Mouse (Mus musculus) megakaryocyte, adult 5-6 weeks (primary cell): ENCODE measurements at regions not wholly inside any gene's neighbourhood (a gene's known extent, or its start where the extent isn't known, plus 50 kb on each side); places are given as distances from the start of the nearest gene placed in this dataset.

Experiments
- ATAC-seq: 2 replicates; pipeline ENCODE4 v1.8.0; 2016; ENCODE audit warnings: mild to moderate bottlenecking, inconsistent platforms; ENCODE audit not compliant: poor library complexity, severe bottlenecking

DNA sequence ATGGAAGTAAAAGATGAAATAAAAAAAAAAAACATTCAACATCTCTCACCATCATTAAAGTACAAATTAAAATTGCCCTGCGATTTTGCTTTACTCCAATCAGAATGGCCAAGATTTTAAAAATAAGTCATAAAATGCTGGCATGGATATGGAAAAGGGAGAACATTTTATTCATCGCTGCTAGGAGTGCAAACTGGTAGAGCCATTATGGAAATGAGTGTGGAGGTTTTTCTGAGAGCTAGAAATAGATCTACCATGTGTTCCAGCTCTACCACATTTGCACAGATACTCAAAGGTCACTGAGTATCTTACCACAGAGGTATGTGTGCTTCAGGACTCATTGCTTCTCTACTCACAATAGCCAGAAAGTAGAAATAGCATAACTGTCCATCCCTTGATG, 129.0 kb upstream of the Ift57 start:
- no peak for ATAC-seq

DNA sequence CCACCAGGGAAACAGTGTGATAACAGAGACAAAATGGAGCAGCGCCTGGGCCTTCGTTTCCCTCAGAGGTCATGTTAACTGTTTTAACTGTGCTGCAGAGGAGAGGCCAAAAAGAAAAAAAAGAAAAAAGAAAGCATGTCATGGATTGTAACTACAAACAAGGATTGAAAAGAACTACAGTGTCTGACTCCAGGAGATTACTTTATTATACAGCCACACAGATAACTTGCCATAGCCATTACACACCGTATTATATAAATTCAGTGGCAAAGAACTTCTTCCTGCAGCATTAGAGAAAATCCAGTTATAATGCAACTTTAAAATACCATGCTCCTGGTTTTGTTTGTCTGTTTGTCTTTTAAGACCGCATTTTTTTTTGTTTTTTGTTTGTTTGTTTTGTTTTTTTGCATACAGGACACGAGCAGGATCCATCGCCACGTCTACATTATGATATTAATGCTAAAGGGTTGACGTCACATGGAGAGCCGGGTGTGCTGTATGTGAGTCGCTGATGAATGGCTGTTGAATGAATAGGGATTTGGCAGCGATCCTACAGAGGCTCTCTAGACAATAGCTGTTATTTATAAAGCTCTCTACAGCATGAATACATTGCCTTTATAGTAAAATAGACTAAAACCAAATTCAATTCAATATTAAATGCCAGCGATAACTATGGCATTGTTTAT, 126.4 kb upstream of the Ift57 start:
- ATAC-seq = no peak

GRCm38 (mm10) chr16:49573171-49573517, 125.9 kb upstream of the Ift57 start:
- no peak for ATAC-seq

GRCm38 (mm10) chr16:49578976-49579375, 120.1 kb upstream of the Ift57 start:
- no peak for ATAC-seq

GRCm38 (mm10) chr16:49580708-49581107, 118.3 kb upstream of the Ift57 start:
- no peak for ATAC-seq

- no peak for ATAC-seq
Measured at GRCm38 (mm10) chr16:49606500-49606899, 92.5 kb upstream of the Ift57 start.

DNA sequence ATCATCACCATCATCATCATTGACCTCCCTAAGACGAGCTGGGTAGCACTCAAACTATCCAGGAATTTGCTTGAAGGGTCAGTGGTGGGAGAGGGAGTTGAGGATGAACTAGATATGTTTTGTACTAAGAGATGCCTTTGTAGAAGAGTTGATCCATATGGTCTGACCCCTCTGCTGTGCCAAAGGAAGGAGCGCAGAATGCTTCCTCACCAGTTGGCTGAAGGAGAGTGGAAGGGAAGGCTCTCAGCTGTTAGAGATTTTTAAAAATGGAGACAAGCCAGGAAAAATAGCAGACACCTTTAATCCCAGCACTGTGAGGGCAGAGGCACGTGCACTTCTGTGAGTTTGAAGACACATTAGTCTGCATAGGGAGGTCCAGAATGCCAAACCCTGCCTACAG, 84.2 kb upstream of the Ift57 start:
- no peak for ATAC-seq

GRCm38 (mm10) chr16:49615342-49616020, 83.6 kb upstream of the Ift57 start:
- ATAC-seq = no peak

DNA sequence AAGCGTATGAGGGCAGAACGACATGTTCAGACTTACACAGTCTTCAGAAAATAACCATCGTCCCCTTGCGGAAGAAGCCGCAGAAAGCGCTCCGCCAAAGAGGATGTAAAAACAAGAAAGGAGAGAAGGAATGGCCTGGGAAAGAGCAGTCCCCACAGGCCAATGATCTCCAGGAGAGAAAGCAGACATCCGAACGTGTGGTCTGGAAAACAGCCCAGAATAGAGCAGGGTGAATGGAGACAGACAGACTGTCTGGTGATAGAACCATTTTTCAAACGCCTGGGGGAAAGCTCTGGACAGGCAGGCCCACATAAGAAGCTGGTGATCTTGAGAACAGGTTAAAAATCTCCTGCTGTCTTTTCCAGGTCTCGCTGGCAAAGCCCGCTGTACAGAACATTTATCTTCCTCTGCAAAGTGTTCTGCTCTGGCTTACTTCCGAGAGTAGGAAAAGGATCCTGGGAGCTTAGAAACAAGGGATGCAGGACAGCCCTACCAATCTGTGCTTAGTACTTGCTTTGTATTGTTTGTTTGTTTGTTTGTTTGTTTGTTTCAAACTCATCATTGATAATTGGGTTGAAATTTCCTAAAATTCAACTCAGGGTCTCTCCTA, 82.7 kb upstream of the Ift57 start:
- no peak for ATAC-seq

- ATAC-seq = no peak
Measured at GRCm38 (mm10) chr16:49633502-49633901, 65.5 kb upstream of the Ift57 start.

DNA sequence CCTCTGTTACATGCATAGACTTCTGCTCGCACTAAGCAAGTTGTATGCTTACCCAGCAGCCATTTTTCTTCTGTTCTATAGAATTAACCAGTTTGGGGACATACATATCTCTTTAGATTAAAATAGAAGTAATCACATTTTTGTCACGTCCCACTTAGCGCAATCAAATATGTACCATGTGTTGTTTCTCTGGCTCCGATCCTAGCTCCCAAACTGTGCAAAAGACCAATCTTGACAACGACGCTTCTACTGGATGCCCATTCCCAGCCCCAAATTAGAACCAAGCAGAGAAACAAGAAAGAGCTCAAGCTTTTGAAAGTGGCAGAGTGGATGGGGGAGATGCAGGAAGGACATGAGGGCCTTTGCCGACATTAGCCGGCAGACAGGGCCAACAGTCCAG, 63.5 kb upstream of the Ift57 start:
- ATAC-seq = no peak

GRCm38 (mm10) chr16:49636467-49636866, 62.6 kb upstream of the Ift57 start:
- no peak for ATAC-seq

- ATAC-seq = no peak
Measured at GRCm38 (mm10) chr16:49642696-49643095, 56.3 kb upstream of the Ift57 start.

DNA sequence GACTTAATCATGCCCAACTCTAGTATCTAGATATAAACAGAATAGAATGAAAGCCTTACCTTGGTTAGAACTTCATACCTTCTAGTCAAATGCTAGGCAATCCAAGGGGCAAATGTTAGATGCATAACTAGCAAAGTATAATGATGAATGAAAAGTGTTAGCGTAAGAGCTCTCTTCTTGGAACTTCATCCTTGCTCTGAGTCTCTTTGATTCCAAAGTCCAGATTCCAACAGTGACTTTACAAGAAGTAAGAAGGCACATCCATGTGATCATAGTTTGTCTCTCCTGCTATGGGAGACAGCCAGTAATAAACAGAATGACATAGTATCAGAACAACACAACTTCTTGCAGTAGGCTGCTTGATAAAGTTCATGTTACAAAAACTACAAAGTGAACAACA, 54.6 kb upstream of the Ift57 start:
- no peak for ATAC-seq

DNA sequence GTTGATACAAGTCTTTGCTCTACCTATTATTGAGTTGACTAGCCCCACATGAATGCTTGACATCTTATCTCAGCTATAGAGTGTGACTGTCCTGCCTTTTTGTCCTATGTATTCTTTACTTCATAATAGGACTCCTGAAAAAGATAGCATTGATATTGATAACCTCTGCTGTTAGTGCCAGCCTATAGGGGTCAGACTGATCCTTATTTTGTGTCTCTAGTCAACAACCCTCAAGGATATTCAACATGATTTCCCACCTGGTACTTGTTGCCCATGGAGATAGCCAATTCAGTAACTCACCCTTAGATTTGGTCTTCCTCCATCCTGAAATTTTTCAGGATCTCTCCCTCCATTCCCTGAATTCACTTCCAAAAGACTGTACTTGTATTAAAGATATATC, 52.6 kb upstream of the Ift57 start:
- ATAC-seq = no peak
